Mouse (Mus musculus) macrophage (primary cell): ENCODE data around the gene Kcne4. TPM values are rescaled to one million over a fixed set of nuclear protein-coding genes. Genes with fewer than 3 reads are reported as not detected.

Experiments used
- H3K27ac ChIP-seq: fragments of 350-480 bp; formaldehyde crosslinking; 2 replicates; pipeline ENCODE4 v1.9.0; 2021
- H3K36me3 ChIP-seq: fragments of 350-480 bp; formaldehyde crosslinking; 2 replicates; pipeline ENCODE4 v1.9.0; 2021; ENCODE audit errors: inconsistent target
- H3K4me3 ChIP-seq: fragments of 350-480 bp; formaldehyde crosslinking; 2 replicates; pipeline ENCODE4 v1.9.0; 2021; ENCODE audit errors: inconsistent target
- H3K79me2 ChIP-seq: fragments of 350-480 bp; formaldehyde crosslinking; 2 replicates; pipeline ENCODE4 v1.9.0; 2021; ENCODE audit errors: inconsistent target
- WGBS: methylation state at CpG from one replicate; pipeline ENCODE4 v1.1.7; 2026; ENCODE audit warnings: inconsistent platforms; ENCODE audit not compliant: missing documents; 5-methylcytosine and 5-hydroxymethylcytosine counted together
- polyA plus RNA-seq: library from polyadenylated mRNA; stranded (reverse); fragments of 250-400 nt; gene quantifications from 3 replicates; pipeline ENCODE4 v1.2.4, GENCODE M21; 2018; ENCODE audit warnings: inconsistent platforms

Kcne4 gene
- polyA plus RNA-seq, 1 experiment from 2014 or later = not detected

DNA sequence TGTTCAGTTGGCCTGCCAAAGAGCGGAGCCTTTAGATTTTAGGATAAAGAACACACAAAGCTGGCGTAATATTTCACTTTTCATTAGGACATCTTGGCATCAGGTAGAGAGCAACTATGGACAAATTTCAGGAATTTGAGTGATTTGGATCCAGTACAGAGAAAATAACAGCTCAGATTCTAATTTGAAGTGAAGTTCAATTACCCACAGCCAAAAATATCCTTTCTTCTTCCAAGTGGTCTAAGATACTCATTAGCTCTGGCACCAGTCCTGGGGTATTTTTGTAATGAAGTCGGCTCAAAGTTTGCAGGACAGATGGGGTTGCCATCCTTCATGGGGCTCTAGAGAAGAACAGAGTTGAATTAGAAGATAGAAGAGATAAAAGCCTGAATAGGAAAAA lies 21.9 kb downstream of the Kcne4 start:
- Histone ChIP-seq H3K36me3 (no peaks in the 10 kb centered on the region), H3K27ac (no peak overlapping the region), H3K4me3 (no peak overlapping the region), H3K79me2 (no peaks in the 10 kb centered on the region)
- 98% methylated on average over 3 of the region's 3 CpGs for WGBS

DNA sequence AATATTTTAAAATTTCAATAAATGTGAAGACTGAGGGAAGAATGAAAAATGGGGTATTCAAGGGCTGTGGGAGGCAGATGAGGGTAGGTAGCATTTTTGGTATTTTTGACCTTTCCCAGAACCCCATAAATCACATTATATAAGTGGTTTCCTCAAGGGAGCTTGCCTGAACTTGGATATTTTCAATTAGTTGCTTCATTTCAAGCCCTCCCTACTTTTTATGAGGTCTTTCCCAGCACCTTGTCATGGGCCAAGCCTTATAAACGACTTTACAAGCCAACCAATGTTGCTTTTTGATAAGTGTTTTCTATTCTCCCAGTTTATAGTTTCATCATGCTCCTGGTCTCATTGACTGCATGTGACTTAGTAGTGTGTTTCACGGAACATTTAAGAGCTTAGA lies 24.2 kb downstream of the Kcne4 start:
- no peaks in the 10 kb centered on the region for H3K79me2 ChIP-seq
- 73% methylated on average over 2 of the region's 2 CpGs for WGBS

GRCm38 (mm10) chr1:78845661-78846060 lies 29.1 kb downstream of the Kcne4 start:
- H3K4me3 ChIP-seq = no peak overlapping the region
- no peak overlapping the region for H3K27ac ChIP-seq
- H3K36me3 ChIP-seq = no peaks in the 10 kb centered on the region
- 94% methylated on average over 1 of the region's 1 CpGs for whole genome bisulfite sequencing
- H3K79me2 ChIP-seq = no peaks in the 10 kb centered on the region

More for the DNA sequence above, 24.2 kb downstream of the Kcne4 start:
- H3K36me3 ChIP-seq = no peaks in the 10 kb centered on the region
- H3K4me3 ChIP-seq = no peak overlapping the region
- no peak overlapping the region for H3K27ac ChIP-seq

GRCm38 (mm10) chr1:78846471-78846870 lies 29.9 kb downstream of the Kcne4 start:
- Histone ChIP-seq H3K27ac (no peak overlapping the region), H3K4me3 (no peak overlapping the region), H3K36me3 (no peaks in the 10 kb centered on the region), H3K79me2 (no peaks in the 10 kb centered on the region)
- 65% methylated on average over 2 of the region's 2 CpGs for WGBS

DNA sequence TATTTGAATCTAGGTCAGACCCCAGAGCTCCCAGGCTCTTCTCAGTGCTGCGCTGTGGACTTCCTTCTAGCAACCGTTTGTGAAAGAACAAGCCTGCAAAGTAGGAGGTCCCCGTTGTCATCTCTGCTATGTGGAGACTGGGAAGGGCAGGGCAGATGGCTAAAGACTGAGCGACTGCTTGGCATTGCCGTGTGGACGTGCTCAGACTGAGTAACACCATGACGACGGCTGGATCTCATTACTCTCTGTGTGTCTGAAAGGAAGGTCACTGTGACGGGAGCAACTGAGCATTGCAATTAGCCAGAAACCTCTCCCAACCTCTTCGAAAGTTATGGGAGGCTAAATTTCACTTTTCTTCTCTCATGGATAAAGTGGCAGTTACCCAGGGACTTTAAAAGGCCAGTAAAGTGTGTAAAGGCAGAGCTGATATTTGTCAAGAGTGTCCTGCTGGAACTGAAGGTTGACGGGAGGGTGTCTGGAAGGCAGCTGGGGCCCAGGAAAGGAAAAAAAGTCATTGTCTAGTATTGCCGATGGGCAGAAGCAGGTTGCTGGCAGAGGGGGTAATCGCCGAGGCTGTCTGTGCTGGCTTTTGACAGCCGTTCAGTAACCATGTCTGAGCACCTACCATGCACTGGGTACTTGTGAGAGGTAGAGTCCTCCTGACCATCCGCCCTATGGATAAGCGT lies 36.0 kb downstream of the Kcne4 start:
- Histone ChIP-seq H3K36me3 (no peaks in the 10 kb centered on the region), H3K4me3 (no peak overlapping the region), H3K79me2 (no peaks in the 10 kb centered on the region), H3K27ac (no peak overlapping the region)
- WGBS = 87% methylated on average over 17 of the region's 17 CpGs

DNA sequence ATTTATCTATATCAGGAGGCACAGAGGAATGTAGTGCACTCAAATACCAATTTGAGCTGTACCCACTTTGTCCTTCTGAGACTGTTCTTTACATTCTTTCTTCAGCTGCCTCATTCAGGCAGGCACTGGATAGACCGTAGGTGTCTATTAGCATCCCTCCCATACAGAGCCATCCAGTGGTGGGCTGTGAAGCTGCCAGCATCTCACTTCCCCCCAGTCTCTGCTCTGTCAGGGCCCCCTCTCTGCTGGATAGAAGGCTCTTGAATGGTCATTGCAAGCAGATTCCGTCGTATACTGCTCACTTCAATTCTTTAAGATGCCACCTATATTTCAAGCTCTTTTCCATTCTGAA lies 36.5 kb downstream of the Kcne4 start:
- no peaks in the 10 kb centered on the region for H3K79me2 ChIP-seq
- 89% methylated on average over 3 of the region's 3 CpGs for WGBS
- no peaks in the 10 kb centered on the region for H3K36me3 ChIP-seq
- H3K27ac ChIP-seq = no peak overlapping the region
- no peak overlapping the region for H3K4me3 ChIP-seq

GRCm38 (mm10) chr1:78854306-78854705 lies 37.7 kb downstream of the Kcne4 start:
- Histone ChIP-seq H3K4me3 (no peak overlapping the region), H3K79me2 (no peaks in the 10 kb centered on the region), H3K36me3 (no peaks in the 10 kb centered on the region), H3K27ac (no peak overlapping the region)
- WGBS = 62% methylated on average over 1 of the region's 1 CpGs

DNA sequence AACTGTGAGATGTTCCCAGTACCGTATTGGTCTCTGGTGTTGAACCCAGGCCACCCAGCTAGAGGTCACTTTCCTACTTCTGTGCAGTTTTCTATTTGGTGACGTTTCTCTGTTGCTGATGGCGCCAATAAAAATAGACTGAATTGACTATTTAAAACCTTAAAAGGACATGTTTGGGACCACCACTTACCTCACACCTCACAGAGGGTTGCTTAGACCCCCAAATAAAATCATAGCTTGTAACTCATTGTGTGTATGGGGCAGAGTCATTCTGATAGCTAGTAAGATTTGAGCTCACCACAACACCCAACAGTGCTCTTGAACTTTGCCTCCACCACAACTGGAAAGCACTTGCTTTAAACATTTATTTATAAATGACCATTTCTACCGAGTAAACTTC lies 43.0 kb downstream of the Kcne4 start:
- H3K79me2 ChIP-seq = no peaks in the 10 kb centered on the region
- no peaks in the 10 kb centered on the region for H3K36me3 ChIP-seq
- H3K4me3 ChIP-seq = no peak overlapping the region
- WGBS = 86% methylated on average over 4 of the region's 4 CpGs
- H3K27ac ChIP-seq = no peak overlapping the region

DNA sequence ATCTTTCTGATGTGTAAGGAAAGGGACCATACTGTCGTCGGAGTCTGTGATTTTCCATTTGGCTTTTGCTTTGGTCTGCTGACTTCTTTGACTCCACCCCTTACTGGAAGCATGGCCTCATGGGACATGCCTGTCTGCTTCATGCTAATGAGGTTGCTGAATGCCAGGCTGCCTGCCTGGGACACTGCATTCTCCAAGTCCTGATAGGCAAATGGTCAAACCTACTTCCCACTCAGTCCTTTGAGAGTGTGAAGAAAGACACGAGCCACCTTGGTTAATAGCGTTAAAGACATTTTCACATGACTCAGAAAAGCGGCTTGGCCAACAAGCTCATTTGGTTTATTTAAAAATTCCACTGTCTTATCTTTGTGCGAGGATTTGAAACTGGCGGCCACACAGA lies 43.5 kb downstream of the Kcne4 start:
- Histone ChIP-seq H3K36me3 (no peaks in the 10 kb centered on the region), H3K27ac (no peak overlapping the region), H3K4me3 (no peak overlapping the region), H3K79me2 (no peaks in the 10 kb centered on the region)
- WGBS = 84% methylated on average over 7 of the region's 7 CpGs

DNA sequence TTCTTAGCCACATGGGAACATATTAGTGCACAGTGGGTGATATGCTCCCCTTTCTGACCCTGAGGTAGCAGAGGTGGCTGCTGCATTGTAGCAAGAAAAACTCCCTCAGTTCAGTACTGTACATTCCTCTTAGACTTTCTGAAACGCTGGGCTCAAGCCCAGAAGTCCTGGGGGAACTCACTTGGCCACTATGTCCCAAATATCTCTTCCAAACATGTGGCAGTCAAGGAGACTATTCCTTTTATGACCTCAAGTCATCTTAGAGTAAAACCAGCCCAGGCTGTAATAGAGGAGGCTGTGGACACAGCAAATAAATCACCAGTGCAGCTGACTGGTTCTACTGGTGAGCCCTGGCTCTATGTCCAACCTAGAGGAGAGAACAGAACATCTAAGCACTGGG lies 45.7 kb downstream of the Kcne4 start:
- Histone ChIP-seq H3K4me3 (no peak overlapping the region), H3K36me3 (no peaks in the 10 kb centered on the region), H3K79me2 (no peaks in the 10 kb centered on the region), H3K27ac (no peak overlapping the region)
- 71% methylated on average over 1 of the region's 1 CpGs for WGBS

DNA sequence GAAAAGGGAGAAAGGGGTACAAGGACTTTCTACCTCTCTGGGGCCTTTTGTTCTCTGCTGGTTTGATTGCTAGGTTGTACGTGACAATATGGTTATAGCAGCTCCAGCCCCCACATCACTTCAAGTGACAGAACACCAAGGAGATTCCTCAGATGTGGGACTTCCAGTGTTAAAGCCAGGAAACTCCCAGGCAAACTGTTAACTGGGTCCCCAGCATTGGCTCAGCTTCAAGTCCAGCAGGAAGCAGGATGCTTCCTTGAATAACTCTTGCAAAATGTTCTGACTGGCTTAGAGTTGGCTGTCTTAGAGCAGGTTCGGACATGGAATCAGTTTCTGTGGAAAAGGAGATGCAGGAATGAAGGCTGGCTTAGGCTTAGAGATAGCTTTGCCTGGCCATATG lies 47.3 kb downstream of the Kcne4 start:
- WGBS = 87% methylated on average over 2 of the region's 2 CpGs
- H3K79me2 ChIP-seq = no peaks in the 10 kb centered on the region
- no peaks in the 10 kb centered on the region for H3K36me3 ChIP-seq
- no peak overlapping the region for H3K4me3 ChIP-seq
- no peak overlapping the region for H3K27ac ChIP-seq

GRCm38 (mm10) chr1:78864351-78864750 lies 47.8 kb downstream of the Kcne4 start:
- Histone ChIP-seq H3K79me2 (no peaks in the 10 kb centered on the region), H3K27ac (no peak overlapping the region), H3K4me3 (no peak overlapping the region), H3K36me3 (no peaks in the 10 kb centered on the region)
- 73% methylated on average over 6 of the region's 6 CpGs for WGBS

GRCm38 (mm10) chr1:78864799-78865346 lies 48.3 kb downstream of the Kcne4 start:
- H3K36me3 ChIP-seq = no peaks in the 10 kb centered on the region
- H3K79me2 ChIP-seq = no peaks in the 10 kb centered on the region
- H3K27ac ChIP-seq = no peak overlapping the region
- H3K4me3 ChIP-seq = no peak overlapping the region
- WGBS = 87% methylated on average over 4 of the region's 4 CpGs

- Histone ChIP-seq H3K27ac (no peak overlapping the region), H3K79me2 (no peaks in the 10 kb centered on the region), H3K4me3 (no peak overlapping the region), H3K36me3 (no peaks in the 10 kb centered on the region)
- WGBS = 87% methylated on average over 5 of the region's 5 CpGs
These were observed 49.4 kb downstream of the Kcne4 start for GRCm38 (mm10) chr1:78865991-78866390.

DNA sequence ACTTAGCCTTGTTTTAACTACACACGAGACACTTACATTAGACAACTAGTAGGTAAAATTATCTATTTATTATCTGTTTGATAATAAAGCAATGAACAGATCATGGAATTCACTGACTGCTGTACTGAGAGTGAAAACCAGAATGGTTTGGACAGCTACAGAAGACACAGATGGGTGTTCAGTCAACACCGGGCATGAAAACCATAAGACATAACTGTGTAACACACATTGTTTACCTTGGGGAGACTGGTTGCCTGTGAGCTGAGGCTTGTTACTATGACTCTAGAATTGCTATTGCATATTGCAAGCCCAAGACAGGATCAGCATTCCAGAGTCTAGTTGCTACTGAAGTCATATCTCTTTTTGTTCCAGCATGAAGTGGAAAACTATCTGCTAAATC lies 49.9 kb downstream of the Kcne4 start:
- H3K27ac ChIP-seq = no peak overlapping the region
- 100% methylated on average over 2 of the region's 2 CpGs for WGBS
- no peaks in the 10 kb centered on the region for H3K79me2 ChIP-seq
- no peaks in the 10 kb centered on the region for H3K36me3 ChIP-seq
- no peak overlapping the region for H3K4me3 ChIP-seq
